Mouse (Mus musculus) spleen, embryonic (tissue): ENCODE data around the gene Dnah10.

Source experiments
- CTCF ChIA-PET: fragments of 350-600 bp; sonication (Branson Sonifier 250); formaldehyde crosslinking; loops from one replicate; lab custom pipeline; 2022; lab: Charles Lee

Dnah10 gene

DNA sequence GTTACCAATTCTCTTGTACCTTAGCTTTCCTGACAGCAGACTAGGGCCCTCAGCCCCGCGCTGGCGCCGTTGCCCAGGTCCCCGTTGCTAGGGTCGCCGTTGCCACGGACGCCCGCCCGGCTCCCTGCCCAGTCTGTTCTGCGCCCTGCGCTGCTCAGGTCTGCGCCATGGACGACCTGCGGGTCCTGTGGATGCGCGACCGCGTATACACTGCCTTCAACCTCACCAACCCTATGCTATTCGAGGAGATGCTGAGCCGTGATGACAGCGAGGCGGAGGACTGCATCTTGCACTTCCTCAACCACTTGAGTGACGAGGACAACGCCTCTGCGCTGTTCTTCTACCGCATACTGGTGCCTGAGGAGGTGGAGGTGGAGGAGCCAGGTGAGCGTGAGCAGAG lies at the start of gene Dnah10:
TSS of gene Dnah10 (plus strand) at position 89 of the 400 bp plus-strand sequence.
- CTCF ChIA-PET: no interaction called here

DNA sequence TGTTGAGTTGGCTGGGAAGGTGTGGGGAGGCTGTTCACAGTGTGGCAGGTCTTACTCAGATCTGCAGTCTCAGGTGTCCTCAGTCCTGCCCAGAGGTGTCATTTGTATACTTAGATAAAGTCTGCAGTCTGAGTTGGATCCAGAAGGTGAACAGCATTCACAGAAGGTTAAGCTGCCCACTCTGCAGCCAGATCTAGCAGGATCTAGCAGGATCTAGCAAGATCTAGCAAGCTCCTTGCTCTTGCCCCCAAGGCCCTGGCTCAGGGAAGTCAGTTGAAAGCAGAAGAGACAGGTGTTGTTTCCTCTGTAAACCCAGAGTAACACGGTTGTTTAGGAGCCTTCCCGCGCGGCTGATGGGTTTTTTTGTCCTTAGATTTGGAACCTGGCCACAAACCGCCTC lies 11.1 kb upstream of the Dnah10 start:
- CTCF ChIA-PET: no interaction called here

DNA sequence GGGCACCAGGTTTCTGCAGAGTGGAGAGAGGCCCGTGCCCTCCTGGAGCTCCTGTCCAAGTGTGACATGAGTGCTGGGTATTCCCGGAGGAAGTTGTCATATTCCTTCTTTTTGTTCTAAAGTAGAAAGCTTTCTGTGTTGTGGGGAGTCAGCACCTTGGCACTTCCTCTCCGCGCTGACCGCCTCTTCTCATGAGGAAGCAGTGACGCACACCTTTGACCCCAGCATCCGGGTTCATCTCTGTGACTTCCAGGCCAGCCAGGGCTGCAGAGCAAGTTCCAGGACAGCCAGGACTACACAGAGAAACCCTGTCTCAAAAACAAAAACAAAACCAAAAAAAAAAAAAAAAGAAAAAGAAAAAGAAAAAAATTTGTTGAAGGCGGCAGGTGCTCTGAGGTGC lies 9.8 kb upstream of the Dnah10 start:
- CTCF ChIA-PET: no interaction called here

DNA sequence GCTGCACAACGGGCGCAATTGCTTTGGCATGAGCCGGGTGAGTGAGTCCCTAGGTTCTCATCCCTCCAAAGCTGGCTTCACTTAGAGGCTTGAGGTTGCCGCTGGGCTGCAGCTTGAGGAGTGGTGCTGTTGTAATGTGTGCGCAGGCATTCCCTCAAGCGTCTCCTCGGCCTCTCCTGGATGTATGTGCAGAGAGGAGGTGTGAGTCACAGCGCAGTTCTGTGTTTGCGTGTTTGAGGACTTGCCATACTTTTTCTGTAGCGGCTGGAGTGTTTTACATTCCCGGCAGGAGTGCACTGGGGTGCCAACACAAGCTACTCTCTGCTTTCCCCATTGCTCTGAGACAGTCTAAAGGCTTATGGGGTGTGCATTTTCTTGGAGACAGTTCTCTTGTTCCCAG lies 6.9 kb upstream of the Dnah10 start:
- CTCF ChIA-PET: no interaction called here

DNA sequence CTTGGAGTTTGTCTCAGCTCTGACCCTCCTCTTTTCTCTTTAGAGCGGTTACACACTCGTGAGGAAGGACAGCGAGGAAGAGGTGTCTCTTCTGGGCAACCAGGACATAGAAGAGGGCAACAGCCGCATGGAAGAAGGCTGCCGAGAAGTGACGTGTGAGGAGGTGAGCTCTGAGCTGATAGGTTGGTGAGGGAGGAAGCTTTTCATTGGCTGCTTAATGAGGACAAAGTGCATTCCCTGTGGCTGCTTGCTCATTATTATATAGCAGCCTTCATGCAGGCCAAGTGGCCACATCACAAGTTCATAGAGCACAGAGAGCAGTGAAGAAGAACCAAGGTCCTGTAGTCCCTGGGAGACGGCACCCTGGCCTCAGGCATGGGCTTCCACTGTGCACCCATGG lies 6.5 kb upstream of the Dnah10 start:
- CTCF ChIA-PET: no interaction called here

DNA sequence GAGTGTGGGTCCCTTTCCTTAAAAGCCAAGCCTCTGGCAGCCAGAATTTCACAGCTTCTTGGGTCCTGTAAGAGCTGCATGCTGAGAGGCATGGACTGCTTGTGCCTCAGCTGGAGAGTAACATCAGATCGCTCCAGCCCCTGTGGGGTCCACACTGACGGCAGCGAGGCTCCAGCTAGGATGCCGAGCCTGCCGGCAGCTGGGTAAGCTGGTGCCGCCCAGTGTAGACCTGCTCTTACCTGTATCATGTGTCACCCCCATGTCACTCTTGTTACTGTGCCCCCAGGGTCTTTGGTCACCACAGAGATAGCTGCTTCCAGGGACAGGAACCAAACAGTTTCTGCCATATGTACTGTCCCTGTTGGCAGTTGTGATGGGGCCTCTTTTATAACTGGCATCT lies 1.8 kb upstream of the Dnah10 start:
- CTCF ChIA-PET: no interaction called here

DNA sequence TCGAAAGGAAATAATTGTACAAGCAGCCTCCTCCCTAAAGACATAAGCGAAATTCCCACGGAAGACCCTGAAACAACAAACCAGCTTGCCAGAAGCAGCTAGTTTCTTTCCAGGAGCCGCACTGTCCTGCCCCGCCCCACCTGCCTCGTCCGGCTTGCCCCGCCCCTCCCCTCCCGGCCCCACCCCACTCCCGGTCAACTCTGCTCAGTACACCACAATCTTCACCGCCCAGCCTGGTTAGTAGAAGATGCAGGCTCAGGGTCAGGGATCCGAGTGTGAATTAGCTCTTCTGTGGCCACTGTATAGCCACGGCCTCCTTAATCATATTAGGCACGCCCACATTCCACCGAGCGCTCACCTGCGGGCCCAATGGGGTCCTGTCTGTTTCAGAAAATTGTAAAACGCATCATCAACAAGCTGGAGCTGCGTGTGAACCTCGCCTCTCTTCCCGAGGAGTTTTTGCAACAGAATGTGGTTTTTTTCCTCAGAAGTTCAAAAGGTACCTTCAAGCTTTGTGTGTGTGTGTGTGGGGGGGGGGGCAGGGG lies 4.8 kb downstream of the Dnah10 start:
- CTCF ChIA-PET: no interaction called here

DNA sequence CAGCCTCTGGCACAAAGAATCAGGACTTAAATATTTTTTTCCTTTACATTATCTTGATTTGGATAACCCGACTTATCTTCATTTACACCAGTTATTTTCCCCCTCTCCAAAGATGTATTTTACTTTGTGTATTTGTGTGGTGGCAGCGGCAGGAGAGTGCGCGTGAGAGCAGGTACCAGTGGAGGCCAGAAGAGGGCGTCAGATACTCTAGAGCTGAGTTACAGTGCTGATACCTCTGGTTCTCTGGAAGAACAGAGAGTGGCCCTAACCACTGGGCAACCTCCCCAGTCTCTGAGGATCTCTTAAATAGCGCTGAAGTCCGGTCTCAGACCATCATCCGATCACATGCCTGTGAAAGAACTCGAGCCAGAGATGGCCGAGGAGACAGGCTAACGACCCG lies 9.1 kb downstream of the Dnah10 start:
- CTCF ChIA-PET: no interaction called here

DNA sequence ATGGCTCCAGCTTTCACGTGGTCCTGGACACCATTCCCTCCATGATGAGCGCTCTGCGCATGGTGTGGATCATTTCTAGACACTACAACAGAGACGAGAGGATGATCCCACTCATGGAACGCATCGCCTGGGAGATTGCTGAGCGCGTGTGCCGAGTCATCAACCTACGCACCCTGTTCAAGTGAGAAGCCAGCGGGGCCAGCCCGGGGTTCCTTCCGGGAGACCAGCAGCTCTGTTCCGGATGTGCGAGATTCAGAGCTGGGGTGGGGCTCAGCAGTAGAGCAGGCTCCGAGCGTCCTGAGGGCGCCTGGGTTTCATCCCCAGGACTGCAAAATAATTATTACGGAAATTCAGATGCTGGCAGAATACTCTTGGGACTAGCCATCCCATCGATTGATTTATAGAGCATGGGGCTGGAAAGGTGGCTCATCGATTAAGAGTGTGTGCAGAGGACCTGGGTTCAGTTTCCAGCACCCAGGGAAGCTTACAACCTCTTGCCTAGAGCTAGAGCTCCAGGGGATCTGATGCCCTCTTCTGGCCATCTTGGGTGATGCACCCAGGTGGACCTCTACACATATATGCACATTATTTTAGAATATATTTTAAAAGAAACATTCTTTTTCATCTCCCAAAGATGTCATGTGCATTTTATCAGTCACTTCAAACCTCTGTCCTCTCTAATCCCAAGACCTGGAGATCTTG lies 17.2 kb downstream of the Dnah10 start:
- CTCF ChIA-PET: interaction anchor here (0.7 kb wide), 1 partner anchor 132 kb away, joined by 6 read pairs; no protein-coding TSS in a partner anchor

DNA sequence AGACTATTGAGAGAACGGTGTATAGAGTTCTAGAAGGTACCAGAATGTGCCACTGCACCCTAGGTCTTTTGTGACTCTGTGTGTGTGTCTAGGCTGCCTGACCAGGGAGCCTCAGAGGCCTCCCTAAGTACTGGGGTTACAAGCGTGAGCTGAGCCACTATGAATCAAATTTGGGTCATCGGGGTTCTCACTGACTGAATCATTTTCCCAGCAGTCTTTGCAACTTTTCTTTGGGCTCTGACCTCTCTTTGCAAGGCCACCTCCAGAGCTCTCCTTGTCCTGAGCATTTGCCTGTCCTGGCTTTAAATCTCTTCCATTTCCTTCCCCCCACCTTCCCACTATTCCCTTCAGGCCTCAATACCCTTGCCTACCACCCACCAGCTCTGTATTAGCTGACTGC lies 19.0 kb downstream of the Dnah10 start:
- CTCF ChIA-PET: no interaction called here

DNA sequence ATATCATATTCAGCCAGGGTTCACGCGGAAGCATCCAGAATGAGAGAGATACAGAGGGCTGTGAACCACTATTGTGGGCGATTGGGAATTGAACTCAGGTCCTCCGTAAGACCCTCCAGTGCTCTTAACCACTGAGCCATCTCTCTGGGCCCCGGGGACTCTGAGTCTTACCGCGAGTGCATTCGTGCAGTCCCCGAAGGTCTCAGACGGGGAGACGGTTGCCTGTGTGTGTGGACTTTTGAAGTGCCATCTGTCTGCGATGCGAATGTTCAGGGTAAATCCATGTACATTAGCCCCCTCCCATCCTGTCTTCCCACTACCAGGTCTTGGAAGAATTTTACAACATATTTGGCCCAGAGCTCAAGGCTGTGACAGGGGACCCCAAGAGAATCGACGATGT lies 21.3 kb downstream of the Dnah10 start:
- CTCF ChIA-PET: no interaction called here

DNA sequence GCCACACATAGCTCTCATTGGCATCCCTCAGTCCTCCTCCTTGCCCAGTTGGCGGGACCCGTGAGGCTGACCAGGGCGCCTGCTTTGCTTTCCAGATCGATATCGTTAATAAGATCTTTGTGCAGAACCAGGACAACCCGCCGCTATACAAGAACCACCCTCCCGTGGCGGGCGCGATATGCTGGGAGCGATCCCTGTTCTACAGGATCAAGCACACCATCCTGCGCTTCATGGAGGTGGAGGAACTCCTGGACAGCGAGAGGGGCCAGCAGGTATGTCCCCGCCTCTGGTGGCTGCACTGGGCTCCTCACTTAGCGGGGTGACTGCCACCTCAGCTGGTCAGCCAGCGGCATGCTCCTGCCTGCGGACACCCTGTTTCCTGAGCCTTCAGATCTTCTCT lies 23.4 kb downstream of the Dnah10 start:
- CTCF ChIA-PET: no interaction called here

DNA sequence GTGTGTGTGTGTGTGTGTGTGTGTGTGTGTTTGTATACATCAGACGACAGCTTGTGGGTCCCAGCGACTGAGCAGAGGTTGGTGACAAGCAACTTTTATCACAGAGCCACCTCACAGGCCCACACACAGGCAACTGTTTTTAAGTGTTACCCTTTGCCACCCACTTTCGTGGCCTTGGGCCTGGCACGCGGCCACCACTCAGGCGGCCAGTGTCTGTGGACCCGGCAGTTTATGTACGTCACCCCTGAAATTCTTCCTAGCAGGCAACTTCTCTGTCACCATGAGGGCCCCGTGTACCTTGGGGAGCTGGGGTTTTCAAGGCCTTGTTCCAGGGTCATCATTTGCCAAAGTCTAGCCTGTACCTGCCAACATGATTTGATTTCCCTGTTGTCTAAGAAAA lies 26.8 kb downstream of the Dnah10 start:
- CTCF ChIA-PET: no interaction called here

DNA sequence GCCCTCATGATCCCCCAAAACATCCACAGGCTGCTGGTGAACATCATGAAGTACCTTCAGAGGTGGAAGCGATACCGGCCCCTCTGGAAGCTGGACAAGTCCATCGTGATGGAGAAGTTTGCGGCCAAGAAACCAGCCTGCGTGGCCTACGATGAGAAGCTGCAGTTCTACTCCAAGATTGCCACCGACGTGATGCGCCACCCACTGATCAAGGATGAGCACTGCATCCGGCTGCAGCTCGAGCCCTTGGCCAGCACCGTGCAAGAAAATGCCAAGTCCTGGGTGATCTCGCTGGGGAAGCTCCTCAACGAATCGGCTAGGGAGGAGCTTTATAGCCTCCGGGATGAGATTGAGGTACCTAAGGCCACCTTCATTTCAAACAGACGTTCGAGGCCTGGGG lies 36.1 kb downstream of the Dnah10 start:
- CTCF ChIA-PET: interaction anchor here (0.6 kb wide), 1 partner anchor 416 kb away, joined by 4 read pairs; no protein-coding TSS in a partner anchor

DNA sequence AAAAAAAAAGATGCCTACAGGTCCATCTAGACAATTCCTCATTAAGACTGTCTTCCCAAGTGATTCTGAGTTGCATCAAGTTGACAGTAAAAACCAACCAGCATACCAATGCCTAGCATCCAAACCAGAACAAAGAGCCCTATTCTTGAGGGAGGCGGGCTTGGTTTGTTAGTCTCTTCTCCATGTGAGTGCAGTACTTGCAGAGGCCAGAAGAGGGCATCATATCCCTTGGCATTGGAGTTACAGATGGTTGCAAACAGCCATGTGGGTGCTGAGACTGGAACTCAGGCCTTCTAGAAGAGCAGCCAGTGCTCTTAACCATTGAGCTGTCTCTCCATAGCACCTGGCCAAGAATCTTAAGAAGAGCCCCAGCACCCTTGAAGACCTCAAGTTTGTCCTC lies 36.9 kb downstream of the Dnah10 start:
- CTCF ChIA-PET: no interaction called here

DNA sequence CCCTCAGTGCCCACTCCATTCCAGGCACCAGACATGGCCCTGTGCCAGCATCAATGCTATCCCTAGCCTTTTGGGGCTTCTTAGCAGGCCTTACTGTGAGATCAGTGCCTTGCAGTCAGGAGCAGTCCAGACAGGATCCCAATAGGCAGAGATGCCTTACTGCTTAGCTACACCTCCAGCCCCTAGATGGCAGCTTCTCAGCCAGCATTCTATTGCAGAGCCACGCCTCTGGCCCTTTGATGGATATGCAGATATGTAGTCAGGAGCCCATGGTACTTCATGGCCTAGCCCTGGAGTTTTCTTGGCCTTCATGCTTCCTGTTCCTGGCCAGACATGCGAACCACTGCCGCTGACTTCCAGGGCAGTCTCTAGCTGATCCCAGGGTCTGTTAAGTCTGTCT lies 49.7 kb downstream of the Dnah10 start:
- CTCF ChIA-PET: no interaction called here

DNA sequence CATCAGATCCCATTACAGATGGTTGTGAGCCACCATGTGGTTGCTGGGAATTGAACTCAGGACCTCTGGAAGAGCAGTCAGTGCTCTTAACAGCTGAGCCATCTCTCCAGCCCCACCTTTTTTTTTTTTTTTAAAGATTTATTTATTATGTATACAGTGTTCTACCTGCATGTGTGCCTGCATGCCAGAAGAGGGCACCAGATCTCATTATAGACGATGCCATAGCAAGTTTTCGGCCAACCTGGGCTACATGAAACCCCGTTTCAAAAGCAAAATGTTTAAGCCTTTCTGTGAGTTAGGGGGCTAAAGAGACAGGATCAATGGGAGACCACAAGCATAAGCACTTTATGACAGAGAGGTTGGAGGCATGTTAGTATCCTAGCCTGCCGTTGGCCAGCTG lies 51.4 kb downstream of the Dnah10 start:
- CTCF ChIA-PET: interaction anchor here (0.7 kb wide), 1 partner anchor 19 kb away, joined by 4 read pairs; no protein-coding TSS in a partner anchor

DNA sequence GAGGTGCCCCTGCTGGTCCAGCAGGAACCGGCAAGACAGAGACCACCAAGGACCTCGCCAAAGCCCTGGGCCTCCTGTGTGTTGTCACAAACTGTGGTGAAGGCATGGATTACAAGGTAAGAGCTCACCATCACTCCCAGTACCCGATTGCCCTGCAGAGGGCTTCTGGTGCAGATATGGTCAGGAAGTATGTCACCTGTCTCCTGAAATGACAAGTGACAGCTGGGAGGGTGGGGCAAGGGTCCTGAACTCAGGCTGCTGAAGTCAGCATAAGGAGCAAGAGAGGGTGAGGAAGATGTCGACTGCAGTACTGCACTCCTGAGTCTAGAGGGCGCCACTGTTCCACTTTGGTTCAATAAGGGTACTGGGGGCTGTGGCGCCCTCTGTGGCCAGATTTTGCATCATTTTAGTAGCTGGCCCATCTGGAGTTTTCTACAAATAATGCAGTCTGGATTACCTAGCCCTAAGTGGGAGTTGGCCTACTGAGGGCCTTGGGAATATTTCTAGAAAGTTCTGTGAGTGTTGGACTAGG lies 52.4 kb downstream of the Dnah10 start:
- CTCF ChIA-PET: interaction anchor here (0.6 kb wide), 1 partner anchor 1262 kb away, joined by 3 read pairs; no protein-coding TSS in a partner anchor

DNA sequence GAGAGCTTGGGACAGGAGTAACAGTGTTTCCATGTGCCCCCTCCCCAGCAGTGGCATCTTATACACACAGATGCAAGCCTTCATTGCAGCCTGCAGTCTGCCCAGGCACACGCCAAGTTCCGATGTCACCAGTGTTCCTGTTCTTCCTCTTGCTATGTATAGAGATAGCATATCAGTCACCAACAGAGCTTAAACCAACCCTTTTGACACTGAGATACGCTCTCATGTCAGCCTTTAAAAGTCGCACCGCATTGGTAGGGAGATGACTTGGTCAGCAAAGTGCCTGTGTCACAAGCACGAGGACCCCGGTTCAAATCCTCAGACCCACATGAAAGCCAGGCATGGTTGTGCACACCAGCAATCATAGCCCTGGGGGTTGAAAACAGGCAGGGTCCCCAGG lies 55.0 kb downstream of the Dnah10 start:
- CTCF ChIA-PET: interaction anchor here (0.5 kb wide), 1 partner anchor 687 kb away, joined by 5 read pairs; no protein-coding TSS in a partner anchor

DNA sequence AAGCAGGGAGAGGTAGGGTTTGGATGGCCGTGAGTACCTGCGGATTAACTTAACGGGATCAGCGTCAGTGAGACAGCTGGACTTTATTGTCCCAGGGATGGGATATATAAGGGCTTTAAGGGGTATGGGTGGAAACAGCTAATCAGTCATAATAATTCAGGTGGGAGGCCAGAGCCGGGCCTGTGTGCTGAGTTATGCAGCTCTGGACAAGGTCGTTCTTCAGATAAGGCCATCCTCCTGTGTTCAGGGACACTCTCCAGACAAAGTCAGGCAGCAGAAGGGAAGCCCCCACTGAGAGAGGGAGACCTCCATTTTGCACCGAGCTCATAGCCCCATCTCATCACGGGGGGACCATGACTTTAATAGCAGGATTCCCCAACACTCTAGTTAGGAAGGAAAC lies 56.8 kb downstream of the Dnah10 start:
- CTCF ChIA-PET: no interaction called here

DNA sequence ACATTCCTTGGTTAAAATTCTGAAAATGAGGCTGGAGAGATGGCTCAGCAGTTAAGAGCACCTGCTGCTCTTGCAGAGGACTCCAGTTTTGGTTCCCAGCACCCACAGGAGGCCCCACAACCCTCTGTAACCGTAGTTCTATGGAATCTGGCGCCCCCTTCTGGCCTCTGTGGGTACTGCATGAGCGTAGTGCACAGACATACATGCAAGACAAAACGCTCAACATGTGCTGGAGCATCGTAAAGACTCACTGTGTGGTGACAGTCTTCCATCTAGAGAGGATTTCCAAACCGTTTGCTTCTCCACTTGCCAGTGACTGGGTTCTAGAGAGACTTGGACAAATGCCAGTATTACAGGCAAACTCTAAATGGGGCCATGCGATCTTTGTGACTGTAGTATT lies 60.8 kb downstream of the Dnah10 start:
- CTCF ChIA-PET: no interaction called here

DNA sequence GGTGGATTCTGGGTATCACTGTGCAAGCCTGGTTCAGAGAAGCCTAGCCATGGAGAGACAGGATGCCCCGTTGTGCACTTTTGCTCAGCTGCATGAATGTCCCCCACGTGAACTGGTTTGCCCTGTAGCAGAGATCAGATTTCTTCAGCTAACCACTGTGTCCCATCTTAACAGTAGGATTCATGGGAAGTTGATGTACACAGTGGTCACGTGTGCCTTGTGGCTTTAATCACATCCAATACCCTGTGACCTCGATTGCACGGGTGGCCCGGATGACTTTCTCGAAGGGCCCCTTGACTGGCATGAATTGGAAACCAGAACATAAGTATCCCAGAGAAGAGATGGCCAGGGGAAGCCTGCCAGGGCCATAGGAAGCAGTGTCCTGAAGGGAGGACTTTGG lies 67.2 kb downstream of the Dnah10 start:
- CTCF ChIA-PET: no interaction called here

DNA sequence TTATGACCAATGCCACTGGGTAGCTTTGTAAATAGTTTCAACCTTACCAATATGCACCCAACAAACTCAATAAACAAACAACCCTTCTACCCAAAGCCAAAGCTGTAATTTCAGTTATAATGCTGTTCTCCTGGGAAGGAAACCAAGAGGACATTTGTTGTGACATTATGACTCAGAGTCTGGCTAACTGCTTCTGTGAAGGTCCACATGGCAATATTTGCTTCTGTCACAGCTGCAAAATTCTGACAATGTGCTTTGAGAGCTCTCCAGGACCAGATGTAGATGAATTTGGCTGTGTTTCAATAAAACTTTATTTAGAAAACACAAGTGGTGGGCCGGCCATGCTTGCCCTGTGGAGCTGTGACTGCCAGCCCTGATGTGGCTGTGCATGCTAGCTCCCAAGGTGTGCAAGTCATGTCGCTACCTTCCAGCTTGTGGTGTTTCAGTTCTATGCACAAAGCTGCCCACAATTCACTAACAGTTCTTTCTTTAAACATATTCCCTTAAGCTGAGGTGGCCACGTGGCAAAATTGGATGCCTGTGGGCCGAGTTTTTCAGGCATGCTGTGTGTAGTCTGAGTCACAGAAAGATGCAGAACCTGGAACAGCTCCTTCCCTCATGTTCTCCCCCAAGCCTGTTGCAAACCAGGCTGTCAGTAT lies 85.0 kb downstream of the Dnah10 start:
- CTCF ChIA-PET: no interaction called here
